Mouse (Mus musculus) midbrain, embryonic 11.5 days (tissue): ENCODE measurements around the gene Nit1. TPM values are rescaled to one million over a fixed set of nuclear protein-coding genes. Genes with fewer than 3 reads are reported as not detected.
A peak's percentile ranks its signal among the peaks of the same experiment; 100 is the strongest.

Experiments
- ATAC-seq: fragments of 200-750 bp; cut with Nextera tagmentation; 2 replicates; pipeline ENCODE4 v1.8.0; 2017; ENCODE audit warnings: moderate TSS enrichment, moderate library complexity; ENCODE audit not compliant: low FRiP score
- DNase-seq: peaks from one replicate; pipeline ENCODE4 v3.0.0; 2015; ENCODE audit warnings: low spot score; ENCODE audit errors: missing footprints
- H3K27ac ChIP-seq: fragments of 300-500 bp; sonication (generic); 2 replicates; pipeline ENCODE4 v1.5.1; 2014; ENCODE audit warnings: low read depth, low read length
- H3K27me3 ChIP-seq: fragments of 300-500 bp; sonication (generic); 2 replicates; pipeline ENCODE4 v1.6.1; 2014; ENCODE audit warnings: mild to moderate bottlenecking, low read length, moderate library complexity, mixed read lengths; ENCODE audit not compliant: control insufficient read depth, insufficient read depth
- H3K36me3 ChIP-seq: fragments of 300-500 bp; sonication (generic); 2 replicates; pipeline ENCODE4 v1.6.1; 2014; ENCODE audit warnings: mild to moderate bottlenecking, low read length, moderate library complexity, mixed read lengths; ENCODE audit not compliant: control insufficient read depth, insufficient read depth
- H3K4me1 ChIP-seq: fragments of 300-500 bp; sonication (generic); 2 replicates; pipeline ENCODE4 v1.6.1; 2014; ENCODE audit warnings: low read length; ENCODE audit not compliant: control insufficient read depth, insufficient read depth
- H3K4me2 ChIP-seq: fragments of 300-500 bp; sonication (generic); 2 replicates; pipeline ENCODE4 v1.6.1; 2014; ENCODE audit warnings: mild to moderate bottlenecking, moderate library complexity
- H3K4me3 ChIP-seq: fragments of 300-500 bp; sonication (generic); 2 replicates; pipeline ENCODE4 v1.5.1; 2014; ENCODE audit warnings: low read depth, low read length
- H3K9ac ChIP-seq: fragments of 300-500 bp; sonication (generic); 2 replicates; pipeline ENCODE4 v1.6.1; 2014; ENCODE audit warnings: low read length
- H3K9me3 ChIP-seq: fragments of 300-500 bp; sonication (generic); 2 replicates; pipeline ENCODE4 v1.6.1; 2016; ENCODE audit warnings: low read length; ENCODE audit not compliant: control insufficient read depth
- WGBS: fragments of 180-500 bp; shearing (Covaris S2); extraction: QIAGEN DNeasy Blood & Tissue Kit; methylation state at CpG from one replicate; pipeline ENCODE4 v1.1.7; 2014; 5-methylcytosine and 5-hydroxymethylcytosine counted together
- polyA plus RNA-seq: library from polyadenylated mRNA; unstranded; fragments of >200 nt; fragmentation: Nextera tagmentation; extraction: Ambion mirVana; gene quantifications from 2 replicates; pipeline ENCODE4 v1.2.1, GENCODE M21; 2014

The Nit1 gene
- polyA plus RNA-seq, 1 experiment from 2014 or later, result 32.7 TPM

DNA sequence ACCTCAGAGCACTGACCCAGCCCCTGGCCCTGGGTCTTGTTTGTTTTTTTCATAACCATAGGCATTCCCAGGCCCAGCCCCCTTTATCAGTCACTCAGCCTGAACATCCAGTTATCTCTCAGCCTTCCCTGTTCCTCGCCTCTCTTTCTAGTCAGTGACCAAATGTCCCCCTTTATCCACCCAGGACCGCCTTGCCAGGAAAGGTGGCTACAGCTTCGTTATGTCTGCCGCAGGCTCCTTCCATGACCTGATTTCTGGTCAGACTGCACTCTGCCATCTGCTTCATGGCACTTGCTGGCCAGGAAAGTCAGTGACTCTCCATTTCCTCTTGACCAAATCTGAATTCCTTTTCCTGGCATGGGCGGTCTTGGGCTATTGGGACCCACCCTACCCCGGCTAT lies 32.9 kb upstream of the Nit1 start:
- no peak overlapping the region for H3K4me2 ChIP-seq
- no peaks in the 10 kb centered on the region for H3K36me3 ChIP-seq
- WGBS, result 82% methylated on average over 6 of the region's 6 CpGs
- DNase-seq, result peak; percentile 23
- H3K27ac ChIP-seq, result no peak overlapping the region
- no peak for ATAC-seq
- no peak overlapping the region for H3K9ac ChIP-seq
- peaks cover 12% of the 10 kb centered on the region for H3K4me1 ChIP-seq
- peaks cover 2% of the 10 kb centered on the region; the same call in 1 of the 2 replicates for H3K27me3 ChIP-seq
- H3K9me3 ChIP-seq, result no peaks in the 10 kb centered on the region
- no peak overlapping the region for H3K4me3 ChIP-seq

DNA sequence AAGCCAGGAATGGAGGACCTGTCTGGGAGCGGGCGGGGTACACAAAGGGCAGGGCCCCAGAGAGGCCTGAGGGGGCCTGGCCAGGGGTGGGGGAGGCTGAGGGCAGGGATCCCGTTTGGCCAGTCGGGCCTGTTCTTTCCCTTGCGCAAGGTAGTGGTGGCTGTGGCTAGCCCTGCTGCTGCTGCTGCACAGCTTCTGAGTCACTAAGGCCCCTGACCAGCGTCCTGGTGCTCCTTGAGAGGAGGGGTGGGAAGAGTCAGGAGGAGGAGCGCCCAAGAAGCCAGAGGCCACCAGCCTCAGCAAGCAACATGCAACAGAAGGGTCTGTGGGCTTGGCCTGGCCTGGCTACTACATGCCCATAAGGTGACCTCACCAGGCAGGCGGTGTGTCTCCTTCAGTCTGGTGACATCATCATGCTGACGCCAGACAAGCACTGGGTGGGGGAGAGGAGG lies 30.2 kb upstream of the Nit1 start:
- Histone ChIP-seq H3K27ac (no peak overlapping the region), H3K9ac (no peak overlapping the region), H3K36me3 (no peaks in the 10 kb centered on the region), H3K27me3 (peaks cover 1% of the 10 kb centered on the region; the same call in 1 of the 2 replicates), H3K4me2 (no peak overlapping the region), H3K4me3 (no peak overlapping the region), H3K9me3 (no peaks in the 10 kb centered on the region), H3K4me1 (peaks cover 12% of the 10 kb centered on the region)
- ATAC-seq (no peak), DNase-seq (peak; percentile 2)
- WGBS, result 55% methylated on average over 9 of the region's 9 CpGs

DNA sequence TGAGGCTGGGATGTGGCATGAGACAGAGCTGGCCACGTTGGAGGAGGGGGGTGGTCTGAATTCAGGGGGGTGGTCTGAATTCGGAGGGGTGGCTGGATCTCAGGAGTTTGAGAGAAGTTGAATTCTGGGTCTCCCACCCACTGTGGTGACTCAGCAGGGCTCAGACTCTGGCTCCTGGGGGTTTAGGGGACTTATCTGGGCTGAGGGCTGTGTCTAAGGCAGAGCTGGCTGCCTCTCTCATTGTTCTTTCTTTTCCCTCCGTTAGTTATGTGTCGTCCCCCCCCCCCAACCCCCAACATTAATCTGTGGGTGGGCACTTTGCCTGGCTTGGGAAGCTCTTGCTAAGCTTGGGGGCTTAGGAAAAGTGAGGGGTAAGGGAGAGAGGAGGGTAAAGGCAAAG lies 28.5 kb upstream of the Nit1 start:
- no peaks in the 10 kb centered on the region for H3K36me3 ChIP-seq
- no peaks in the 10 kb centered on the region for H3K9me3 ChIP-seq
- DNase-seq (peak; percentile 91), ATAC-seq (peak; percentile 49; the same call in 1 of the 2 replicates)
- H3K27me3 ChIP-seq, result no peaks in the 10 kb centered on the region
- H3K4me3 ChIP-seq, result no peak overlapping the region
- no peak overlapping the region for H3K27ac ChIP-seq
- WGBS, result 0% methylated on average over 4 of the region's 4 CpGs
- peak overlapping the region; percentile 24; the same call in 1 of the 2 replicates for H3K9ac ChIP-seq
- peaks cover 8% of the 10 kb centered on the region for H3K4me1 ChIP-seq
- no peak overlapping the region for H3K4me2 ChIP-seq

DNA sequence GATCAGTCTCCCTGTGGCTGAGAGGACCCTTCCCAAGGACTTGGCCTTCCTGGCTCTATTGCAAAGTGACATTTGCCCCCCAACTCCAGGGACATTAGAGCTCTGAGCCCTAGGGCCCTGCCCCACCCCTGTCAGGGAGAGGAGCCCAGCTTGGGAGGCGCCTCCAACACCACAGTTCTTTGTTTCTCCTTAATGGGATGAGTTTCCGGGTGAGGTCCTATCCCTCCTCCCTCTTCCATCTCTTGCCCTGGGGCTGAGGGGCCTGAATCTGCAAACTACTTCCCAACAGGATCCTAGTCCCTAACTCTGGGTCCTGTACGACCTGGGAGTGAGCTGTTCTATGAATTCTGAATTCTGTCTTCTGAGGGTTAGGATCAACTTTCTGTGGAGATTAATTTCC lies 27.4 kb upstream of the Nit1 start:
- Histone ChIP-seq H3K4me1 (peaks cover 8% of the 10 kb centered on the region), H3K9ac (no peak overlapping the region), H3K36me3 (no peaks in the 10 kb centered on the region), H3K4me3 (no peak overlapping the region), H3K4me2 (no peak overlapping the region), H3K9me3 (no peaks in the 10 kb centered on the region), H3K27ac (no peak overlapping the region), H3K27me3 (no peaks in the 10 kb centered on the region)
- ATAC-seq (no peak), DNase-seq (peak; percentile 49)
- WGBS, result 40% methylated on average over 3 of the region's 3 CpGs

DNA sequence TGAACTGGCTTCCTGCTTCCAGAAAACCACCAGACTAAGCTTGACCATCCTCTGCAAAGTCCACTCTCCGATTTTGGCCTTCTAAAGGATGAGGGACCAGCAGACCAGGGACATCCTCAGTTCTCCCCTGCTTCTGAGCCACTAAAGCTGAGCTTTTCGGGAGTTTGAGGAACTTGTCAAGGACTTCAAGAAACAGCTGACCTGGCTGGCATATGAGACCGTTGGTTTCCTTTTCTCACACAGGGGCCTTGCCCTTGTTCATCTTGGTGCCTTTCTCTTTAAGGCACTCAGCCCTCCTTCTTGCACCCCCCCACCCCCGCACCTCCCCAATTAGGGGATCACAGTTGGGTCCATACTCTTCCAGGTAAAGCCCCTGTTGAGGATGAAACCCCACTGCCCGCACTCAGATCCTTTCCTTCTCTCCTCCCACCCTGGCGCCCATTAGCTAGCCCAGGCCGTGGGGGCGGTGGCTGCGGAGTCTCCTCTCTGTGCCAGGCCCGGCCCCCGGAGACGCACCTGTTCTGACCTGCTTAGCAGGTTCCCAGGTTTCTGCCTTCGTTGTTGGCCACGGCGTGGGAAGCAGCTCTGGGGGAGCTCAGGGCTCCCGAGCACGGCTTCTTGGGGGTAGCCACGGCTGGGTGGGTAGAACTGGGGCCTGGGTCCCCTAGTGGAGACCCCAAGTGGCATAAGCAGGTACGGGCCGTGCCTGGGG lies 24.6 kb upstream of the Nit1 start, which contains the start of gene Nectin4:
Gene Nectin4, plus strand, starts transcription at position 255 of the 712 bp plus-strand sequence.
- WGBS, result 42% methylated on average over 20 of the region's 20 CpGs
- Histone ChIP-seq H3K9ac (no peak within 1 kb of the TSS), H3K4me1 (peaks cover 8% of the 10 kb centered on the region), H3K27ac (no peak within 1 kb of the TSS), H3K36me3 (no peaks in the 10 kb centered on the region), H3K27me3 (no peaks in the 10 kb centered on the region), H3K4me2 (no peak within 1 kb of the TSS), H3K4me3 (no peak within 1 kb of the TSS), H3K9me3 (no peaks in the 10 kb centered on the region)
- ATAC-seq (no peak), DNase-seq (peak; percentile 64)

DNA sequence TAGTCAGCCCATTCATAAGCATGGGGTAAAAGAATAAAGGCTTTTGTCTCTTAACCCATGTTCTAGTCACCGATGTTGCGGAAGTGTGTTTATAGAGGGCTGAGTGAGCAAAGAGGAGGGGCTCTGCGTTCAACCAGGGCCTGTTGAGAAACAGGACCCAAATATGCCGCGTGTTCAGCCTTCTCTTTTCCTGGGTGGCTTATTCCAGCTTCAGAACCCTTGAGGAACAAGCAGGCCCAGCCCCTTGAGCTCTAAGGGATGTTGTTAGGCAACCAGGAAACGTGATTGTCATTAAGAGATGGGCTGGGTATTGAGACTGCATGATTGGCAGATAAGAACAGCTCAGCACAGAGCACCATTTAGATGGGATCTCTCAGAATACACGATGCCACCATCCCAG lies 20.5 kb upstream of the Nit1 start:
- no peak overlapping the region for H3K4me2 ChIP-seq
- DNase-seq (no peak), ATAC-seq (no peak)
- no peaks in the 10 kb centered on the region for H3K9me3 ChIP-seq
- no peaks in the 10 kb centered on the region for H3K36me3 ChIP-seq
- no peak overlapping the region for H3K27ac ChIP-seq
- 73% methylated on average over 7 of the region's 7 CpGs for WGBS
- H3K4me3 ChIP-seq, result no peak overlapping the region
- no peak overlapping the region for H3K9ac ChIP-seq
- H3K4me1 ChIP-seq, result no peaks in the 10 kb centered on the region; the same call in 1 of the 2 replicates
- H3K27me3 ChIP-seq, result no peaks in the 10 kb centered on the region

DNA sequence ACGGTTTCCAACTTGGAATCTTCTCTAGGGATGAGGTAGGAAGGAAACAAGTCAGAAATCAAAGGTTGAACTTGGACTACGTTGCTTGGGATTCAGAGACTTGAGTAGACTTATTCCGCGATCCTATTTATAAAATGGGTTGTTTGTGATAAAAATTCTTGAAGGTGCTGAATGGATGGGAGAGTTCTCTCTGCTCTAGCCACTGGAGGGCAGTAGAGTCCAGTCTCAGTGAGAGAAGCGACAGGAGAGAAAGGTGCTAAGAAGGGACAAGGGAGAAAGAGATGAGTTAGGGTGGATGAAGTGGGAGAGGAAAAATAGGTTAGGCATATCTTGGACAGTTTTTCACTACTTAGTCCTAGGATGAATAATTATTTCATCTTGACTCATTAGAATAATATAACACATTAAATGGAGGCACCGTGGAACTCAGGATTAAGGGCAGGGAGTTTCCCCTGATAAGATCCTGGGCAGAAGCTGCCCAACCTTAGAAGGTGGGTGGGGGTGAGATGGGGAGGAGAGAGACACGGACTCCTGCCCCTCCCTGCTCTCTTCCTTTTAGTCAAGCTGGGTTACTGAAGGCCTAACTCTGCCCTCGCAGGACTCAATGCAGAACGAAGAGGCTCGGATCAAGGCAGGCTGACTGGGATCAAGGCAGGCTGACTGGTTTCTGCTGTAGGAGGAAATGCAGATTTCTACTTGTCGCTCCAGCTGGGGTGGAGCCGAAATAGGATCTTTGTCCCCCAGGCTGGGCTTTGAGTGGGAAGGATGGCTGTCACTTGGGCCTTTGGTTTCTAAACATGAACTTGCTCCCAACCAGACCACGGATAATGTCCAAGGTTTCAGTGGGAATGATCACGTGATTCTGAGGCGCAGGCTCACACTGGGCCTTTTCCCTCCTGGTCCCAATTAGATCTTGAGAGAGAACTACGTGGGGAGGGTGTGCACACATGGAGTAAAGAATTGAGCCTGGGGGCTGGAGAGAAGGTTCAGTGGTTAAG lies 16.0 kb upstream of the Nit1 start:
- no peaks in the 10 kb centered on the region for H3K27me3 ChIP-seq
- peak overlapping the region; percentile 17; the same call in 1 of the 2 replicates for H3K27ac ChIP-seq
- peaks cover 6% of the 10 kb centered on the region for H3K4me1 ChIP-seq
- peak overlapping the region; percentile 43 for H3K4me3 ChIP-seq
- DNase-seq (peak; percentile 85), ATAC-seq (peak; percentile 77)
- H3K9ac ChIP-seq, result peak overlapping the region; percentile 64
- H3K36me3 ChIP-seq, result peaks cover 3% of the 10 kb centered on the region; the same call in 1 of the 2 replicates
- WGBS, result 36% methylated on average over 16 of the region's 16 CpGs
- H3K4me2 ChIP-seq, result peak overlapping the region; percentile 75
- peaks cover 2% of the 10 kb centered on the region; the same call in 1 of the 2 replicates for H3K9me3 ChIP-seq

DNA sequence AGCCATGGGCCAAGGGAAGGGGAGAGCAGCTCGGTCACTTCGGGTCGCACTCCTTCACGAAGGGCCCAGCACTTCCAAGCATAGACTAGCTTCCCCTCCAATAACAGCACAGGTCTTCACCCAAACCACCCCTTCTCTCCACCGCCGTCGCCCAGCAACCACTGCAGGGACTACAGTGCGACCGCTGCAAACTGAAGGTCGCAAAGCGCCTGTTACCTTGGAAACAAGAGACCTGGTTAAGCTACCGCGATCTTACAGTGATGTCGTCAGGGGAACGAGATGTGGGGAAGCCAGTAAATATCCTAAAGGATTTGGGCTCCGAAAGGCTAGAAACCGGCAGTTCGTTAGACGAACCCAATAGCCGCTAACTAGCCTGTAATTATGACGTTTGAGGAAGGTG lies 15.2 kb upstream of the Nit1 start, which contains the start of gene Klhdc9:
Gene Klhdc9, minus strand, starts transcription at position 143 of the 400 bp plus-strand sequence.
- H3K27ac ChIP-seq, result peak within 1 kb of the TSS; percentile 17; the same call in 1 of the 2 replicates
- peak; percentile 96 for ATAC-seq
- H3K9ac ChIP-seq, result peak within 1 kb of the TSS; percentile 64
- WGBS, result under 1% methylated on average over 21 of the region's 21 CpGs
- peaks cover 2% of the 10 kb centered on the region; the same call in 1 of the 2 replicates for H3K9me3 ChIP-seq
- peak; percentile 99 for DNase-seq
- peak within 1 kb of the TSS; percentile 75 for H3K4me2 ChIP-seq
- H3K36me3 ChIP-seq, result peaks cover 3% of the 10 kb centered on the region; the same call in 1 of the 2 replicates
- peaks cover 6% of the 10 kb centered on the region for H3K4me1 ChIP-seq
- H3K4me3 ChIP-seq, result peak within 1 kb of the TSS; percentile 43
- H3K27me3 ChIP-seq, result no peaks in the 10 kb centered on the region
